Mouse (Mus musculus): Measurements from ENCODE around the gene Ccdc7a. TPM values are rescaled to one million over a fixed set of nuclear protein-coding genes. Genes with fewer than 3 reads are reported as not detected.

The Ccdc7a gene
- polyA plus RNA-seq, 1 experiment from 2014 or later = not detected

DNA sequence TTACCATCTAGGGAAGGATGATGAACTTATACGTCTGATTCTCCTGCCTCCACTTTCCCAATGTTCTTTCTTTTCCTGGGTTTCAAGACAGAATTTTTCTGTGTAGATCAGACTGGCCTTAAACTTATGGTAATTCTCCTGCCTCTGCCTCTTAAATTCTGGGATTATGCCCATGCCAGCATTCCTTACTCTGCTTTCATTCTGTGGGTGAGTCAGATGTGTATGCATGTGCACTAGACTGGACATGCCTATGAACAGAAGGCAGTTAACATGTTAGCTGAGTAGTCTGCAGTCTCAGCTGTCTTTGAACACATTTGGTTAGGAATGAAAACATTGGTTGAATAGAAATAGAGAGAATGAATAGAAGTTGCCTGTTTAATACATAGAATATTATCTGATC is 360.9 kb downstream of the Ccdc7a start:
- H3K4me1 ChIP-seq (ENCODE audit: control insufficient read depth, insufficient read depth, low read length) = no peaks in the 10 kb centered on the region
- H3K27ac ChIP-seq (replicated peaks; ENCODE audit: low read depth, low read length) = no peak overlapping the region
- no peaks in the 10 kb centered on the region; the same call in none of the 2 replicates for H3K36me3 ChIP-seq (ENCODE audit: control insufficient read depth, insufficient read depth, low read length)
- H3K4me2 ChIP-seq (ENCODE audit: low read depth, severe bottlenecking) = no peak overlapping the region
- no peak overlapping the region for H3K9ac ChIP-seq (ENCODE audit: low read length)
- H3K4me3 ChIP-seq (ENCODE audit: low read depth, low read length) = no peak overlapping the region
- no peak for DNase-seq (ENCODE audit: low spot score)
- ATAC-seq (ENCODE audit: insufficient number of reproducible peaks, low FRiP score, low TSS enrichment, low read depth) = no peak
- H3K9me3 ChIP-seq (ENCODE audit: control insufficient read depth, low read length) = no peaks in the 10 kb centered on the region
- WGBS = 80% methylated on average over 1 of the region's 1 CpGs
- H3K27me3 ChIP-seq (ENCODE audit: control insufficient read depth, insufficient read depth, low read length) = no peaks in the 10 kb centered on the region

DNA sequence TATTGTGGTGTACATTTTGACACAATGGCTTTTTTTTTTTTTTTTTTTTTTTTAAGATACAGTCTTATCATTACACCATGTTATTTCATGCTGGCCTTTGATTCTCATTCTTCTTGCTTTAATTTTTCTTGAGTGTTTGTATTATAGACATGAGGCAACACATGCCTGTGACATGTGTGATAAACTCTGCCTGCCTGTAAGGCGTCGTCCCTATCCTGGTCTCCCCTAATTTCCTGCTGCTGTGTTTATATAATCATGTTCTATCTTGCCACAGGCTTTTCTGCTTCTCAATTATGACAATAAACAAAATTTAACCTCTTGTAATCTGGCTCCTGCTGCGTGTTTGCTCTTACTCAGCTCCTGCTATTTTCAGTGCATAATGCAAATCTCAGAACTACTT is 367.4 kb downstream of the Ccdc7a start:
- no peaks in the 10 kb centered on the region for H3K36me3 ChIP-seq (ENCODE audit: control insufficient read depth, insufficient read depth, low read length)
- no peak overlapping the region for H3K4me2 ChIP-seq (ENCODE audit: low read depth, severe bottlenecking)
- no peaks in the 10 kb centered on the region for H3K27me3 ChIP-seq (ENCODE audit: control insufficient read depth, insufficient read depth, low read length)
- H3K4me3 ChIP-seq (ENCODE audit: low read depth, low read length) = no peak overlapping the region
- no peak overlapping the region for H3K27ac ChIP-seq (replicated peaks; ENCODE audit: low read depth, low read length)
- no peaks in the 10 kb centered on the region for H3K4me1 ChIP-seq (ENCODE audit: control insufficient read depth, insufficient read depth, low read length)
- no peak for DNase-seq (ENCODE audit: low spot score)
- 94% methylated on average over 3 of the region's 3 CpGs for WGBS
- H3K9me3 ChIP-seq (ENCODE audit: control insufficient read depth, low read length) = no peaks in the 10 kb centered on the region
- H3K9ac ChIP-seq (ENCODE audit: low read length) = no peak overlapping the region
- ATAC-seq (ENCODE audit: insufficient number of reproducible peaks, low FRiP score, low TSS enrichment, low read depth) = no peak

DNA sequence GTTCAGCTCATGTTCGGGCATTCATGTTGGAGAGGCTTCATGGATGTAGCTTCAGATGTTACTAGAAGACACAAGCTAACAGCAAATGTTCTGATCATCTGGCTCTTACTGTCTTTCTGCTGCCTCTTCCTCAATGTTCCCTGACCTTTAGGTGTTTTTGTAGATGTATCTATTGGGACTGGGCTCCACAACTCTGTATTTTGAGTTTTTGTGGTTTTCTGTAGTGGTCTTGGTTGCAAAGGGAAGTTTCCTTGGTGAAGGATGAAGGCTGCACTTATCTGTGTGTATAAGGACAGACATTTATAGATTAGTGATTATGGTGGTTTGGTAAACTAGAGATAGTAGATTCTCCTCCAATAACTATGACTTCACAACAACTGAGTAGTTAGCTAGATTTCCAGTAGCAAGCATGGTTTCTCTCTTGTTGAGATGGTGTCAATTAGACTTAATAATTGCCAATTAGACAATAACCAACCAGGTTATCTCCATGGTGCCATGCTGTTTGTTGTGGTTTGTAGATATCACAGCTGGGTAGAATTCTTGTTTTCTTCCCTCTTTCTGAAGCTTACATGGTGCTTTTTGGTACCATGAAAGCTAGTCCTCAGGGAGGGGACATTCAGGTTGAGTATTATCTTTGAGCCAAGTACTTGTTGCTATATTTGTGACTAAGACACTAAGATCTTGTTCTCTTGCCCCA is 368.5 kb downstream of the Ccdc7a start:
- H3K36me3 ChIP-seq (ENCODE audit: control insufficient read depth, insufficient read depth, low read length) = no peaks in the 10 kb centered on the region
- ATAC-seq (ENCODE audit: insufficient number of reproducible peaks, low FRiP score, low TSS enrichment, low read depth) (no peak), DNase-seq (ENCODE audit: low spot score) (no peak)
- WGBS = 100% methylated on average over 1 of the region's 1 CpGs
- no peak overlapping the region for H3K4me3 ChIP-seq (ENCODE audit: low read depth, low read length)
- H3K4me1 ChIP-seq (ENCODE audit: control insufficient read depth, insufficient read depth, low read length) = no peaks in the 10 kb centered on the region
- H3K27ac ChIP-seq (replicated peaks; ENCODE audit: low read depth, low read length) = no peak overlapping the region
- no peaks in the 10 kb centered on the region for H3K9me3 ChIP-seq (ENCODE audit: control insufficient read depth, low read length)
- no peak overlapping the region for H3K9ac ChIP-seq (ENCODE audit: low read length)
- no peak overlapping the region for H3K4me2 ChIP-seq (ENCODE audit: low read depth, severe bottlenecking)
- H3K27me3 ChIP-seq (ENCODE audit: control insufficient read depth, insufficient read depth, low read length) = no peaks in the 10 kb centered on the region

DNA sequence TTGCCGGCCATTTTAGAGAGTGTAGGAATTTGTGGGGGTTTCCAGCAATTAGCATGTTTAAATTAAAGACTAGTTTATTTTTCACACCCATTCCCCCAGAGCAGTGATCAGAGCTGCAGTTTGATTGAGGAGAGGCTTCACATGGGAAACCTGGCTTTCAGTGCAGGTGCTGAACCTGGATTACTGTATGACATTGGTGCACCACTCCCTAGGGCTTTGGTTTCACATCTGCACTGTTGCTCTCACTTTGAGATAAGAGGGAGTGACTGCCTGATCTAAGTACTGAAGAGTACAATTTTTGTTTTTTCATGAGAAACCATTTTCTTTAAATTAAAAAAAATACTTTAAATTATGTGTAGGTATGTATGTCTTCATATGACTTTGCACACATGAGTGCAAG is 375.3 kb downstream of the Ccdc7a start:
- H3K4me2 ChIP-seq (ENCODE audit: low read depth, severe bottlenecking) = no peak overlapping the region
- 81% methylated on average over 1 of the region's 1 CpGs for WGBS
- peaks cover 6% of the 10 kb centered on the region for H3K4me1 ChIP-seq (ENCODE audit: control insufficient read depth, insufficient read depth, low read length)
- H3K36me3 ChIP-seq (ENCODE audit: control insufficient read depth, insufficient read depth, low read length) = no peaks in the 10 kb centered on the region
- H3K9me3 ChIP-seq (ENCODE audit: control insufficient read depth, low read length) = no peaks in the 10 kb centered on the region
- H3K27ac ChIP-seq (replicated peaks; ENCODE audit: low read depth, low read length) = no peak overlapping the region
- no peaks in the 10 kb centered on the region for H3K27me3 ChIP-seq (ENCODE audit: control insufficient read depth, insufficient read depth, low read length)
- H3K4me3 ChIP-seq (ENCODE audit: low read depth, low read length) = no peak overlapping the region
- no peak for ATAC-seq (ENCODE audit: insufficient number of reproducible peaks, low FRiP score, low TSS enrichment, low read depth)
- no peak for DNase-seq (ENCODE audit: low spot score)
- H3K9ac ChIP-seq (ENCODE audit: low read length) = no peak overlapping the region

DNA sequence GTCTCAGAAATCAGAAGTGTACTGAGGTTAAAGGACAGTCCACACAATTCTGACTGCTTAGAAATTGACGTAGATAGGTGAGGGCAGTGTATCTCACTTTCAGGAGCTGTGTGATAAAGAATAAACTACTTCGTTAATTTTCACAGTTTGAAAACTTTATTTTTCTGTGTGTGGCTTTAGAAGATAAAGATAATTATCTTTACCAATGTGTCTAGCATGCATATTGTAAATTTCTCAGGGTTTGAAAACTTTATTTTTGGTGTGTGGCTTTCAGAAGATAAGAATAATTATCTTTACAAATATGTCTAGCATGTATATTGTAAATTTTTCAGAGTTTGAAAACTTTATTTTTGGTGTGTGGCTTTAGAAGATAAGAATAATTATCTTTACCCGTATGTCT is 376.6 kb downstream of the Ccdc7a start:
- Histone ChIP-seq H3K36me3 (ENCODE audit: control insufficient read depth, insufficient read depth, low read length) (no peaks in the 10 kb centered on the region), H3K9me3 (ENCODE audit: control insufficient read depth, low read length) (no peaks in the 10 kb centered on the region), H3K9ac (ENCODE audit: low read length) (no peak overlapping the region), H3K4me1 (ENCODE audit: control insufficient read depth, insufficient read depth, low read length) (peaks cover 6% of the 10 kb centered on the region), H3K27ac (replicated peaks; ENCODE audit: low read depth, low read length) (no peak overlapping the region), H3K4me3 (ENCODE audit: low read depth, low read length) (no peak overlapping the region), H3K27me3 (ENCODE audit: control insufficient read depth, insufficient read depth, low read length) (no peaks in the 10 kb centered on the region), H3K4me2 (ENCODE audit: low read depth, severe bottlenecking) (no peak overlapping the region)
- WGBS = 89% methylated on average over 3 of the region's 3 CpGs
- ATAC-seq (ENCODE audit: insufficient number of reproducible peaks, low FRiP score, low TSS enrichment, low read depth) (no peak), DNase-seq (ENCODE audit: low spot score) (no peak)

DNA sequence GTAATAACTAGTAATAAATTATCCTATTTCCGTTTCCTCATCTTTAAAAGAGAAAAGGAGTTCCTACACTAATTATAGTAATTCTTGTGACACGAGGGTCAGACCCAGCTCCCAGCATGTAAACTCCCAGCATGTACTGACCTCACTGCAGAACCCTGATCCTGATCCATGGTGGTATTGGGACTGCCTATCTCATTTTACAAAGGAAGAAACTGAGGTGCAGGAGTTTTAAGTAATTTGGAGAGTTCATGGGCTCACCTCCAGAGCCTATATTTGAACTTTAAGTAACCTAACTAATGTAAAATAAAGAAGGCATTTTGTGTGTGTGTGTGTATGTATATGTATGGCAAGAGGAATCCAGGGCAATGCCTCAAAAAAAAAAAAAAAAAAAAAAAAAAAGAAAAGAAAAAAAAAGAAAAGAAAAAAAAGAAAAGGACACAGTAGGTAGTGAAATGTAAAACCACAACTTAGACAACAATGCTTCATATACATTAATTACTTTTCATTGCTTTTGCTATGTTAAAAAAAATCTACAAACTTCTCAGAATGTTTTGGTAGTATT is 378.8 kb downstream of the Ccdc7a start:
- ATAC-seq (ENCODE audit: insufficient number of reproducible peaks, low FRiP score, low TSS enrichment, low read depth) = peak; percentile 19; the same call in 1 of the 2 replicates
- no peaks in the 10 kb centered on the region for H3K9me3 ChIP-seq (ENCODE audit: control insufficient read depth, low read length)
- DNase-seq (ENCODE audit: low spot score) = no peak
- no peaks in the 10 kb centered on the region for H3K36me3 ChIP-seq (ENCODE audit: control insufficient read depth, insufficient read depth, low read length)
- peak overlapping the region; percentile 54 for H3K4me2 ChIP-seq (ENCODE audit: low read depth, severe bottlenecking)
- peak overlapping the region; percentile 94 for H3K9ac ChIP-seq (ENCODE audit: low read length)
- no peaks in the 10 kb centered on the region for H3K27me3 ChIP-seq (ENCODE audit: control insufficient read depth, insufficient read depth, low read length)
- peak overlapping the region; percentile 60 for H3K4me3 ChIP-seq (ENCODE audit: low read depth, low read length)
- 0% methylated on average over 2 of the region's 2 CpGs for WGBS
- H3K4me1 ChIP-seq (ENCODE audit: control insufficient read depth, insufficient read depth, low read length) = peaks cover 6% of the 10 kb centered on the region
- no peak overlapping the region for H3K27ac ChIP-seq (replicated peaks; ENCODE audit: low read depth, low read length)

DNA sequence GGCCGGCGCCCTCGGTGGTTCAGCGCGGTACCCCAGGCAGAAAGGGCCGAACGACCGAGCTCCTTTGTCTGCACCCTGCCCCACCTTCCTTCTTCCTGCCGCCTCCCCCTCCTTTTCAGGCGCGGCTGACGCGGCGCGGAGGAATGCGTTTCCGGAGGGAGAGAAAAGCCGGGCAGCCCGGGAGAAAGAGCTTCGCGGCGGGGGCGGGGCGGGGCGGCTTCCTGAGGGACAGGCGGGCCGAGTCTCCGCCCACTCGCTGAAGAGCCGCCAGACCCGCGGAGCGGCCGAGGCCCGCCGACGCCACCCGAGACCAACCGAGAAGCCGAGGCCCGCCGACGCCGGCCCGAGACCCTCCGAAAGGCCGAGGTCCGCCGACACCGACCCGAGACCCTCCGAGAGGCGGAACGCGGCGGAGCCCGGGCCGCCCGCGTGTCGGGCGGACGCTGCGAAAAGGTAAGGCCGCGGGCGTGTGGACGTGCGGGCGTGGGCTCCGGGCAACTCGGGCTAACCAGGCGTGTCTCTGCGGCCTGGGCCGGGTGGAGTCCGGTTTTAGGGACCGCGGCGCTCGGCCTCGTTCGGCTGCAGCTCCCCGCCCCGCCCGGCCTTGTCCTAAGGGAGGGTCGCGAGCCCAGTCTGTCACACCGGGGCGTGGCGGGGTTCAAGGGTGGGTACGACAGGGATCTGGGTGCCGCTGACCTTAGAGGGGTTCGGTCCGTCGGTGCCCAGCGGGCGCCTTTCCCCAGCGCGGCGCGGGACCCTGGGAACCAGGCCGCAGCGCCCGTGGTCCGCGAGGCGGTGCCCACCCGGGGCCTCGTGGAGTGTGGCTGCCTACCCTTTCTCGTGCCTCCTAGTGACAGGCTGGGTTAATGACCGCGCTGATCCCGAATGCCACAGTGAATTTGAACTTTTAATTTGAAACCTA is 379.5 kb downstream of the Ccdc7a start, which contains the start of gene Itgb1:
Gene Itgb1 (plus strand): TSS at position 148 of the 922 bp plus-strand sequence.
- ATAC-seq (ENCODE audit: insufficient number of reproducible peaks, low FRiP score, low TSS enrichment, low read depth) = peak; percentile 94
- peak within 1 kb of the TSS; percentile 60 for H3K4me3 ChIP-seq (ENCODE audit: low read depth, low read length)
- peak within 1 kb of the TSS; percentile 54 for H3K4me2 ChIP-seq (ENCODE audit: low read depth, severe bottlenecking)
- peaks cover 6% of the 10 kb centered on the region for H3K4me1 ChIP-seq (ENCODE audit: control insufficient read depth, insufficient read depth, low read length)
- peak within 1 kb of the TSS; percentile 78 for H3K27ac ChIP-seq (replicated peaks; ENCODE audit: low read depth, low read length)
- H3K27me3 ChIP-seq (ENCODE audit: control insufficient read depth, insufficient read depth, low read length) = no peaks in the 10 kb centered on the region
- no peaks in the 10 kb centered on the region for H3K36me3 ChIP-seq (ENCODE audit: control insufficient read depth, insufficient read depth, low read length)
- WGBS = under 1% methylated on average over 101 of the region's 113 CpGs
- no peaks in the 10 kb centered on the region for H3K9me3 ChIP-seq (ENCODE audit: control insufficient read depth, low read length)
- DNase-seq (ENCODE audit: low spot score) = peak; percentile 96
- H3K9ac ChIP-seq (ENCODE audit: low read length) = peak within 1 kb of the TSS; percentile 94

Measured in limb, embryonic 11.5 days (tissue).